Mouse (Mus musculus) CH12F3 (cell line): ENCODE results near the gene Pigt.

ENCODE experiments used
- in situ Hi-C: fragments of 300-500 bp; cut with MboI; formaldehyde crosslinking; loops from 2 replicates; pipeline ENCODE4 v1.14.3; 2020; ENCODE audit warnings: low sequenced_read_pairs

Gene Pigt

GRCm38 (mm10) chr2:164518266-164519170, 21.2 kb downstream of the Pigt start:
- in situ Hi-C loops: no loop called here

GRCm38 (mm10) chr2:164519171-164519526, 21.8 kb downstream of the Pigt start:
- in situ Hi-C loops: no loop called here

GRCm38 (mm10) chr2:164520782-164521181, 23.5 kb downstream of the Pigt start:
- in situ Hi-C loops: no loop called here

GRCm38 (mm10) chr2:164521841-164522240, 24.5 kb downstream of the Pigt start:
- in situ Hi-C loops: no loop called here

- in situ Hi-C loops: no loop called here
These were observed 25.0 kb downstream of the Pigt start for GRCm38 (mm10) chr2:164522280-164522679.

GRCm38 (mm10) chr2:164523301-164523773, 26.0 kb downstream of the Pigt start:
- in situ Hi-C loops: no loop called here

GRCm38 (mm10) chr2:164528557-164528956, 31.2 kb downstream of the Pigt start:
- in situ Hi-C loops: loop anchor here (5.0 kb wide), 1 partner anchor 111 kb away; no protein-coding TSS in a partner anchor

GRCm38 (mm10) chr2:164531169-164531568, 33.8 kb downstream of the Pigt start:
- in situ Hi-C loops: no loop called here

GRCm38 (mm10) chr2:164534315-164534714, 37.0 kb downstream of the Pigt start:
- in situ Hi-C loops: no loop called here

GRCm38 (mm10) chr2:164537003-164537402, 39.7 kb downstream of the Pigt start:
- in situ Hi-C loops: no loop called here

GRCm38 (mm10) chr2:164540652-164541427, 43.5 kb downstream of the Pigt start:
- in situ Hi-C loops: no loop called here

GRCm38 (mm10) chr2:164542132-164542531, 44.8 kb downstream of the Pigt start:
- in situ Hi-C loops: no loop called here

- in situ Hi-C loops: no loop called here
These were observed 45.3 kb downstream of the Pigt start for GRCm38 (mm10) chr2:164542598-164542997.

GRCm38 (mm10) chr2:164543745-164544144, 46.4 kb downstream of the Pigt start:
- in situ Hi-C loops: no loop called here

GRCm38 (mm10) chr2:164544454-164545097, 47.3 kb downstream of the Pigt start:
- in situ Hi-C loops: no loop called here

- in situ Hi-C loops: no loop called here
These were observed 52.0 kb downstream of the Pigt start for GRCm38 (mm10) chr2:164549338-164549737.

GRCm38 (mm10) chr2:164549963-164550894, 52.9 kb downstream of the Pigt start:
- in situ Hi-C loops: no loop called here

GRCm38 (mm10) chr2:164550895-164551269, 53.6 kb downstream of the Pigt start:
- in situ Hi-C loops: no loop called here

GRCm38 (mm10) chr2:164551502-164551901, 54.2 kb downstream of the Pigt start:
- in situ Hi-C loops: no loop called here
